Mouse (Mus musculus): ENCODE measurements around the gene Ss18l1. TPM values are rescaled to one million over a fixed set of nuclear protein-coding genes. Genes with fewer than 3 reads are reported as not detected.
A peak's percentile ranks its signal among the peaks of the same experiment; 100 is the strongest.

The Ss18l1 gene
- total RNA-seq, 2 experiments from 2014 or later: 2.7 to 4.0 TPM

DNA sequence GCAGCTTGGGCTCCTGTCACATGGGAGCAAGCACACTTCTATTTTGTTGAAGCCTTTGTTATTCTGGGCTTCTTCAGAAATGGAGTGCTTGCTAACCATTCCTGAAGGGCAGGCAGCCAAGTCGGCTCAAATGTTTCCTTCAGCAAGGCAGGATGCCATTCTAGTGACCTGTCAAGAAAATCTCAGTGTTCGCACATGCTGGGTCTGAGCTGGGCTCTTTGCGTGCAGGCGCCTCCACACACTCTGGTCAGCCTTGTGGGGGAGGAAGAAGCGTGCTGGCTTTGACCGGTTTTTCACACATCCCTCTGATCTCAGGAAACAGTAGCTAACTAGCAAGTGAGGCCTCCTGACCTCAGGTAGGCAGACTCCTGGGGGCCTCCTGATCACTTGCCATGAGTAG lies 73.0 kb downstream of the Ss18l1 start:
- DNase-seq: peak; percentile 58 to 67
- intact Hi-C loops (cut with DNase I): loop anchor here (5.0 kb wide), 2 partner anchors 137 to 143 kb away; no protein-coding TSS in a partner anchor

DNA sequence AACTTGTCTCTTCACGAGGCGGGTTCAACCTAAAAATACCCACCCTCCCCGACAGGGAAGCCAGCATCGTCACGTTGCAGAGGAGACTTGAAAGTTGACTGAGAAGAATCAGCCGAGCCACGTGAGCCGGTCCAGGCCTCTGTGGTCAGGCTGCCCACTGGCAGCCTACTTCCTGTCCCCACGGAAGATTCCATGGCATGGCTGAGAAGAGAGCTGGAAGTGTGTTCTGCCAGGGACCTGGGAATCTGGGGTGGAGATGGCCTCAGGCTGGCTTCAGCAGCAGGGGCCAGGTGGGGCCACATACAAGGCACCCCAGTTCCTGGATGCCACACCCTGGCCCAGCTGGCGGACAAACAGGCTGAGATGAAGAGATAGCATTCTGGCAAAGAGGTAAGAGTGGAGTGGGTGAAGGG lies 73.8 kb downstream of the Ss18l1 start:
- intact Hi-C loops (cut with DNase I): loop anchor here (2.0 to 5.0 kb wide), 3 partner anchors 45 to 144 kb away; partner anchors contain the start of gene Mtg2
- DNase-seq: peak; percentile 43

DNA sequence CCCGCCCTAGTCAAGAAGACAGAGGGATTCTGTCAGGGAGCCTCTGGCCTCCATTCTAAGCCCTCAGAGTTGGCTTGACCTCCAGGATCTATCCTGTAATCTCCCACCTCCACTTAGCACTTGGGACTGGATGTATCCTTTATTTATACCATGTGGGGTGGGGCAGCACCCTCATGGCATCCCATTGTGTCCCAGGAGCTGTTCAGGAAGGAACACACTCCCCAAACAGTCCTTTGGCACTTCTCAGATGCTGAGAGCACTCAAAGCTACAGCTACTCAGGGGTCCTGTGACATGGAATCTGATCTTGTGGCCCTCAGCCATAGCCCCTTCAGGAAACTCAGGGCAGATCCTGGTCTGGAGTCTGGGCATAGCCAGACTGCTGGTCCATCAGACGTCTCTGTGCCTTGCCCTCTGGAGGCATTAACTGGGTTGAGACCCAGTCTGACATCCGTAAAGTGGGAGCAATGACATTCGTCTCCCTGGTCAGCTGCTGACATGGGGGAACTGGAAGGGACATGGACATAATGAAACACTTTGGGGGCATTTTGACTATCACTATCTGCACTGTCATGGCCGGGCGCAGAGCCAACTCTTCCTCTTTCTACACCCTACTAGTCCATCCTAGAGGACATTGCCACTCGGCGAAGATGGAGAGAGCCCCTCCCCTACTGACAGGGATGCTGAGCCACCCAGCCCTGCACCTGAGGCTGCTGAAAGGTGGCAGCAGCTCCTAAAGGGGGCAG lies 74.6 kb downstream of the Ss18l1 start:
- no peak for DNase-seq
- intact Hi-C loops (cut with DNase I): loop anchor here (2.0 to 5.0 kb wide), 3 partner anchors 46 to 145 kb away; partner anchors contain the start of gene Mtg2

DNA sequence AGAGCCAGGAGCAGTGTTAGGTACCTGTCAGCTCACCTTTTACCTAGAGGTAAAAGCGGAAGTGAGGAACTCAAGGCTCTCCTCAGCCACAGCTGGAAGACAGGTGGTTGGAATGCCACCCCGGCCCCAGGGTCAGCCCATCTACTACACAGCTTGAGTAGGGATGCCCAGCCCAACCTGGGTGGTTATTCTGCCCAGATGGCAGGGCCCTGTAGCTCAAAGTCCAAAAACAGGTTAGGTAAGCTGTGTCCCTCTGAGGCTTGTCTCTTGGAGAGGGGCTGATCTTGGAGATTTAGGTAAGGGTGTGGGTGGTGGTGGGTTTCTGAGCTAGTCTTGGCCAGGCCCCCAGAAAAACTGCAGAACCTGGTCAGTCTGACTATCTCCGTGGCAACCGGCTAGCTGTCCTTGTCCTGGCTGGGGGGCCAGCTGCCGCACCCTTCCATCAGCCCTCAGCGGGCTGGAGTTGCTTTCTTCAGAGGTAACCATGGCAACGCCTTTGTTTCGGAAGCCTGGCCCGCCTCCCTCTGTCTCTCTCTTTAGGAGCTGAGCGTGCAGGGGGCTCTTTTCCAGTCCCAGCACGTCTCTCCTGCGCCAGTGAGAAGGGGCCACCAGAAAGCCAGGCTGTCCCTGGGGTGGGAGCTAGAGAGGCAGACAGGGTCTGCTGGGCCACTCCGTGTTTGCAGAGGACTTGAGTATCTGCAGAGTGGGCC lies 75.3 kb downstream of the Ss18l1 start:
- peak; percentile 32 to 47 for DNase-seq
- intact Hi-C loops (cut with DNase I): loop anchor here (2.0 to 5.0 kb wide), 3 partner anchors 47 to 145 kb away; partner anchors contain the start of gene Mtg2

DNA sequence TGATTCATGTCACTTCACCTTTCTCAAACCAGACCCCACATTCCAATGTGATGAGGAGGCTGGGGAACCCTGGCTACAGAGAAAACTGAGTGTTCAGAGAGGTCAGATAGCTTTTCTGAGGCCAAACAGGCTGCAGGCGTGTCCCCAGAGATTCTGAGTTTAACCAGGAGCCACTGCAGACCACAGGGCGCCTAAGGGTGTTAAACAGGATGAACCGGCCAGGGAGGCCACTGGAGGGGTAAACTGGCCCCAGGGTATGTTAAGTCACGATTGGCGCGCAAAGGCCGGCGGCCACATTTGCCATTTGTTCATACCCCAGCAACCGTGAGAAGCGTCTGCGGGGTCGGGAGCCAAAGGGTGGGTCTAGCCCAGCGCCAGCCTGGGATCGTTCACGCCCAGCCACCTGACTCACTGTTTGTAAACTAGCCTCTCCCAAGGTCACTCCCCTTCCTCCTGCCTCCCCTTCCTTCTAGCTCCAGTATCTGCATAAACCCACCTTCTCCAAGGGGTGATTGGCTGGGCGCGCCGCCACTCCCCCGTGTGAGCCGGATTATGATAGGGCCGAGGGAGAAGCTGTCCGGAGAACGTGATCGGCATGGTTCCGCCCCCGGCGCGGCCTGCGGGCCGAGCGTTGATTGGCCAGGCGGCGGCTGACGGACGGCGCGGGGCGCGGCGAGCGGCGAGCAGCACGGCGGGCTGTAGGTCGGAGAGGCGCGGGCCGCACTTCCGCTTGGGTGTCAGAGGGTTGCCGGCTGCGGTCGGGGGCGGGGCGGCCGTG lies 76.5 kb downstream of the Ss18l1 start, which contains the start of gene Osbpl2:
Osbpl2 (plus strand) TSS at position 646 of the 778 bp plus-strand sequence.
- intact Hi-C loops (cut with DNase I): loop anchor here (5.0 kb wide), 2 partner anchors 133 to 147 kb away; no protein-coding TSS in a partner anchor
- peak; percentile 100 for DNase-seq

Other genes with a start within 250 kb of the Ss18l1 start
- 10 to 100 TPM; 22.1 to 24.3 TPM for gene Taf4, start 65.9 kb upstream of the Ss18l1 start, total RNA-seq (2021)
- gene Lsm14b, start 17.5 kb upstream of the Ss18l1 start, total RNA-seq (2021): 10 to 100 TPM; 50.7 to 52.8 TPM
- gene Psma7, start 76 bp upstream of the Ss18l1 start, total RNA-seq (2021): 100 to 1,000 TPM; 187 to 188 TPM
- 10 to 100 TPM; 15.5 to 16.0 TPM for gene Mtg2, start 28.1 kb downstream of the Ss18l1 start, total RNA-seq (2021)
- gene Hrh3, start 62.0 kb downstream of the Ss18l1 start, total RNA-seq (2021): not detected
- 10 to 100 TPM; 31.2 to 37.0 TPM for gene Osbpl2, start 76.8 kb downstream of the Ss18l1 start, total RNA-seq (2021)
- 10 to 100 TPM; 94.1 to 99.3 TPM for gene Adrm1, start 129.0 kb downstream of the Ss18l1 start, total RNA-seq (2021)
- 10 to 100 TPM; 44.6 to 46.5 TPM for gene Lama5, start 183.3 kb downstream of the Ss18l1 start, total RNA-seq (2021)
- gene Rps21, start 214.9 kb downstream of the Ss18l1 start, total RNA-seq (2021): 100 to 1,000 TPM; 575 to 597 TPM
- gene Cables2, start 231.0 kb downstream of the Ss18l1 start, total RNA-seq (2021): 10 to 100 TPM; 16.5 to 16.7 TPM
- gene Rbbp8nl, start 247.4 kb downstream of the Ss18l1 start, total RNA-seq (2021): not detected

Data from heart, postnatal 10 days (tissue).